Mouse (Mus musculus): ENCODE data around the gene Klhl5. TPM values are rescaled to one million over a fixed set of nuclear protein-coding genes. Genes with fewer than 3 reads are reported as not detected.

The Klhl5 gene
- polyA plus RNA-seq, 1 experiment from 2014 or later: 27.5 TPM

DNA sequence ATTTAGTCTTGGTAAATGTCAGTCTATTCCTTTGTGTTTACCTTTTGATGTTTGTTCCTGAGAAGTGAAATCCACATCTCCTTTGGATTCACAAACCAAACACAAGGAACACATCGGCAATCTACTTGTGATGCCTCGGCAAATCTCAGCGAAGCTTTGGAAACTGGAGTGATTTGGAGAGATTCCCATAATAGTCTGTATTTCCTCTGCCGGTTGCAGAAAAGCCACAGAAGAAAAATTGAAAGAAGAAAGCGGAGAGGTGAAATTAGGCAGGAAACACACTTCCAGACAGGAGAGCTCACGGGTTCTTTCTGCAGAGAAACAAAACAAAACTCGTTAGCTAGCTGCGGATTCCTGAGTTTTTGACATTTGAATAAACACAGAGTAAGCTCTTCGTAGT is 27.5 kb upstream of the Klhl5 start:
- Histone ChIP-seq H3K9ac (ENCODE audit: low read depth, low read length) (0 out of 2 replicates have a peak overlapping the region, but pooled peaks have one; percentile 13), H3K27ac (no peak overlapping the region), H3K9me3 (replicated peaks; ENCODE audit: low read length) (no peaks in the 10 kb centered on the region), H3K27me3 (ENCODE audit: insufficient read depth, low read length) (no peaks in the 10 kb centered on the region), H3K4me3 (replicated peaks; ENCODE audit: low read depth, low read length) (0 out of 2 replicates have a peak overlapping the region, but pooled peaks have one; percentile 16), H3K36me3 (ENCODE audit: insufficient read depth, low read length) (no peaks in the 10 kb centered on the region), H3K4me1 (replicated peaks; ENCODE audit: insufficient read depth, low read length) (no peaks in the 10 kb centered on the region), H3K4me2 (ENCODE audit: low read length) (peak overlapping the region; percentile 23)
- peak; percentile 76 for DNase-seq (ENCODE audit: low spot score)
- 46% methylated on average over 9 of the region's 9 CpGs for WGBS
- no peak for ATAC-seq (replicated peaks; ENCODE audit: low FRiP score, low read depth)
- no peak for TF ChIP-seq CTCF (IDR thresholded peaks at IDR 0.05; ENCODE audit: low read depth)

DNA sequence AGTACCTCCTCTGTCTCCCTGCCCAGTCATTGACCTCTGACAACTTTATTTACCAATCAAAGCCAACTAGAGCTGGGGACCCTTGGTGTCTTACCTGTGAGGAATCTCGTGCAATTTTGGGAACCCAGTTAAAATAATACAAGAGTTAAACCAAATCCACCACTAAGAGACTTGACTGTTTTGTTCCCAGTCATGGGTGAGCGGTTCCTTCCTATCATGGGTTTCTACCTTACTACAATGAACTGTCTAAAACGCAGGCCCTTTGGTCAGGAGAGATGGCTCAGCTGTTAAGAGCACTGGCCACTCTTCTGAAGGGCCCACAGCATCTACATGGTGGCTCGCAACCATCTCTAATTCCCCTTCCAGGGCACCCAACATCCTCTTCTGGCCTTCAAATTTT is 25.5 kb upstream of the Klhl5 start:
- 75% methylated on average over 4 of the region's 4 CpGs for WGBS
- ATAC-seq (replicated peaks; ENCODE audit: low FRiP score, low read depth) (no peak), DNase-seq (ENCODE audit: low spot score) (no peak)
- no peaks in the 10 kb centered on the region for H3K9me3 ChIP-seq (replicated peaks; ENCODE audit: low read length)
- no peaks in the 10 kb centered on the region for H3K4me1 ChIP-seq (replicated peaks; ENCODE audit: insufficient read depth, low read length)
- no peaks in the 10 kb centered on the region for H3K27me3 ChIP-seq (ENCODE audit: insufficient read depth, low read length)
- H3K27ac ChIP-seq: no peak overlapping the region
- H3K36me3 ChIP-seq (ENCODE audit: insufficient read depth, low read length): no peaks in the 10 kb centered on the region
- no peak for TF ChIP-seq CTCF (IDR thresholded peaks at IDR 0.05; ENCODE audit: low read depth)
- H3K4me3 ChIP-seq (replicated peaks; ENCODE audit: low read depth, low read length): no peak overlapping the region
- H3K4me2 ChIP-seq (ENCODE audit: low read length): no peak overlapping the region
- no peak overlapping the region for H3K9ac ChIP-seq (ENCODE audit: low read depth, low read length)

DNA sequence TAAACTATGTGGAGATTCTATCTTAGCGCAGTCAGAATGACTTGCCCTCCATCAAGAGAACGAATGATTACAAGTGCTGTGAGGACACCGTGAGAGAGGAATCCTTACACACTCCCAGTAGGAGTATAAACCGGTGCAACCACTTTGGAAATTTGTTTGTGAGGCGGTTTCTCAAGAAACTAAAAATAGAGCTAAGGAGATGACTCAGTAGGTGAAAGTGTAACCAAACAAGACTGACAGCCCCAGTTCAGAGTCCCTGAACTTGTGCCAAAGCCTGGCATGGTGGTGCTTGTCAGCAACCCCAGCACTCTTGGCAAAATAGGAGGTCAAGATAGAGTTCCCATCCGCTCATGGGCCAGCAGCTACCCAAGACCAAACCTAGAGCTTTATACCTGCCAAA is 20.8 kb upstream of the Klhl5 start:
- Histone ChIP-seq H3K4me1 (replicated peaks; ENCODE audit: insufficient read depth, low read length) (no peaks in the 10 kb centered on the region), H3K9me3 (replicated peaks; ENCODE audit: low read length) (no peaks in the 10 kb centered on the region), H3K4me2 (ENCODE audit: low read length) (no peak overlapping the region), H3K27me3 (ENCODE audit: insufficient read depth, low read length) (no peaks in the 10 kb centered on the region), H3K4me3 (replicated peaks; ENCODE audit: low read depth, low read length) (no peak overlapping the region), H3K27ac (no peak overlapping the region), H3K9ac (ENCODE audit: low read depth, low read length) (no peak overlapping the region), H3K36me3 (ENCODE audit: insufficient read depth, low read length) (no peaks in the 10 kb centered on the region)
- TF ChIP-seq CTCF (IDR thresholded peaks at IDR 0.05; ENCODE audit: low read depth): no peak
- 73% methylated on average over 6 of the region's 6 CpGs for WGBS
- DNase-seq (ENCODE audit: low spot score) (no peak), ATAC-seq (replicated peaks; ENCODE audit: low FRiP score, low read depth) (no peak)

DNA sequence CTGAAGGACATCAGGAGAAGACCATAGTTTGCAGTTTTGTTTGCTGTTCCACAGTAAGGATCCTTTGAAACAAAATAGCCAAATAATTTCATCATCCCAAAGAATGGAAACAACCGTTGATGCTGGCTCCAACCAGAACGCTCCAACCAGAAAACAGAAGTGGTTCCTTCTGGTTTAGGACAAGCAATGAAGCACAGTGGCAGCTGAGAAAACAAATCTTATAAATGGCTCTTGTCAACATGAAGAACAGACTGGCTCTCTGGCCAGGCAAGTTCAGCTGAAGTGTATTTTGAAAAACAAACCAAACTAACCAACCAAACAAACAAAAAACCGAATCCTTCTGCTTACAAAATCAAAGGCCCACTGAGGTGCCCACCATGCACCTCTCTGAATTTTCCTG is 17.6 kb upstream of the Klhl5 start:
- Histone ChIP-seq H3K9me3 (replicated peaks; ENCODE audit: low read length) (no peaks in the 10 kb centered on the region), H3K4me2 (ENCODE audit: low read length) (no peak overlapping the region), H3K36me3 (ENCODE audit: insufficient read depth, low read length) (no peaks in the 10 kb centered on the region), H3K27me3 (ENCODE audit: insufficient read depth, low read length) (no peaks in the 10 kb centered on the region), H3K4me1 (replicated peaks; ENCODE audit: insufficient read depth, low read length) (no peaks in the 10 kb centered on the region), H3K9ac (ENCODE audit: low read depth, low read length) (no peak overlapping the region), H3K27ac (no peak overlapping the region), H3K4me3 (replicated peaks; ENCODE audit: low read depth, low read length) (no peak overlapping the region)
- no peak for DNase-seq (ENCODE audit: low spot score)
- TF ChIP-seq CTCF (IDR thresholded peaks at IDR 0.05; ENCODE audit: low read depth): no peak
- ATAC-seq (replicated peaks; ENCODE audit: low FRiP score, low read depth): no peak
- 39% methylated on average over 3 of the region's 3 CpGs for WGBS

DNA sequence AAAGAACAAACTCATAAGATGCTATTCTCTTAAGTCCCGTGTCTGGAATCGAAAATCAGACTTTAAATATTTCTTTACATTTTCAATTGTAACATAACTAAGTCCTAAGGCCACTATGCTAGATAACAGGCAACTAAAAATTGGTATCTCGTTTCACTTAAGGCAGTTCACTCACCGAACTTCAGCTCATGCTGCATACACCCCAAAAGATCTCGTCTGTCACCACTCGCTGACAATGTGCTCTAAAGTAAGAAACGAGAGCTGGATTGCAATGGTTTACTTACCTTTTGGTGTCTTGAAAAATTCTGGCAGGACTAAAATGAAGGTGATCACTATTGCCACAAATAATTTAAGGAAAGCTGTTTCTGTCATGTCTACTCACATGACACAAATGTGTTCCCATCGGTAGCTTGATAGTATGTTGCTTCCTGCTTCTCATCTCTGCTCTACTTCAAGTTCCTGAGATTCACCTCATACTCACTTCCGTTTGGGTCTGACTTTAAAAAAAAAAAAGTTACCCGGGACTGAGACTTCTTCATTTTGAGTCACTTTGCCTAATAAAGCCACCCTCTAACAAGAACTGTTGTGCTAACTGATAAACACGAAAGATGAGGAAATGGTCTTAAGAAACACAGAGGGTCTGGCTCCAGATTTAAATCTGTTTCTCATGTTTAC is 16.0 kb upstream of the Klhl5 start:
- Histone ChIP-seq H3K4me3 (replicated peaks; ENCODE audit: low read depth, low read length) (no peak overlapping the region), H3K36me3 (ENCODE audit: insufficient read depth, low read length) (no peaks in the 10 kb centered on the region), H3K9ac (ENCODE audit: low read depth, low read length) (no peak overlapping the region), H3K4me1 (replicated peaks; ENCODE audit: insufficient read depth, low read length) (no peaks in the 10 kb centered on the region), H3K4me2 (ENCODE audit: low read length) (no peak overlapping the region), H3K9me3 (replicated peaks; ENCODE audit: low read length) (no peaks in the 10 kb centered on the region), H3K27ac (no peak overlapping the region), H3K27me3 (ENCODE audit: insufficient read depth, low read length) (no peaks in the 10 kb centered on the region)
- no peak for TF ChIP-seq CTCF (IDR thresholded peaks at IDR 0.05; ENCODE audit: low read depth)
- no peak for DNase-seq (ENCODE audit: low spot score)
- ATAC-seq (replicated peaks; ENCODE audit: low FRiP score, low read depth): no peak
- 67% methylated on average over 11 of the region's 11 CpGs for WGBS

DNA sequence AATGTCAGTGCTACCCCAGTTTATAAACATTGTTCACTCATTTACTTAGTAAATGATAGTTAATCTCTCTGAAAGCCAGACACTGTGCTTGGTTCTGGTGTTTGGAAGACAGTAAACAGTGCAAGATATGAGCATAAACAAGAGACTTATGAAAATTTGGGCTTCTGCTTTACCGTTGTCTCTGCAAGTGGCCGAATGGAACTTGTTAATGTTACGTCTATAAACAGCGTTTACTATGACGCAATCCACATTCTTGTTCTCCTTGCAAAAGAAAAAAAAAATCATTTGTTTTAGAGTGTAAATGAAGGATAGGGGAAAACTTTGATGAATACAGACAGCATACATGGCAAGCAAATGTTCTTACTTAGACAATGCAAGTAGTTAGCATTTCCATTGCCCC is 15.4 kb upstream of the Klhl5 start, which contains the start of gene Tmem156:
Tmem156 (minus strand) TSS at position 212 of the 400 bp plus-strand sequence.
- Histone ChIP-seq H3K36me3 (ENCODE audit: insufficient read depth, low read length) (no peaks in the 10 kb centered on the region), H3K27me3 (ENCODE audit: insufficient read depth, low read length) (no peaks in the 10 kb centered on the region), H3K9ac (ENCODE audit: low read depth, low read length) (no peak within 1 kb of the TSS), H3K27ac (no peak within 1 kb of the TSS), H3K4me3 (replicated peaks; ENCODE audit: low read depth, low read length) (no peak within 1 kb of the TSS), H3K4me2 (ENCODE audit: low read length) (no peak within 1 kb of the TSS), H3K9me3 (replicated peaks; ENCODE audit: low read length) (no peaks in the 10 kb centered on the region), H3K4me1 (replicated peaks; ENCODE audit: insufficient read depth, low read length) (no peaks in the 10 kb centered on the region)
- no peak for TF ChIP-seq CTCF (IDR thresholded peaks at IDR 0.05; ENCODE audit: low read depth)
- ATAC-seq (replicated peaks; ENCODE audit: low FRiP score, low read depth): no peak
- WGBS: 63% methylated on average over 5 of the region's 5 CpGs
- no peak for DNase-seq (ENCODE audit: low spot score)

DNA sequence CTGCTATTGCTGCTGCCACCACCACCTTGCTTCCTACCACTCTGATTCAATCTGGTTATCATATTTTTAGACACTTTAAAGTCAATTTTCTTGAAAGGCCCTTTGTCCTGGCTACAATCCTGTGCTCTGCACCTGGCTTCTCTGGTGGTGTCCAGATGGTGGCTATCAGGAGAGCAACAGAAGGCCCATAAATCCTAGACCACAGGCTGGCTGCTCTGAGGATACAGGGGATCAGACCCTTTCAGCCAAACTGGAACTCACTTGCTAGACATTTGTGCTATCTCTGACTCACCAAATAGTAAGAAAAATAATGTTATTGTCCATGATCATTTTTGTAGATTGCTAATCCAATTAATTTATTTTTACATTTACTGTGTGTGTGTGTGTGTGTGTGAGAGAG is 13.6 kb upstream of the Klhl5 start:
- Histone ChIP-seq H3K27ac (no peak overlapping the region), H3K27me3 (ENCODE audit: insufficient read depth, low read length) (no peaks in the 10 kb centered on the region), H3K4me1 (replicated peaks; ENCODE audit: insufficient read depth, low read length) (no peaks in the 10 kb centered on the region), H3K9me3 (replicated peaks; ENCODE audit: low read length) (no peaks in the 10 kb centered on the region), H3K4me3 (replicated peaks; ENCODE audit: low read depth, low read length) (no peak overlapping the region), H3K36me3 (ENCODE audit: insufficient read depth, low read length) (no peaks in the 10 kb centered on the region), H3K4me2 (ENCODE audit: low read length) (no peak overlapping the region), H3K9ac (ENCODE audit: low read depth, low read length) (no peak overlapping the region)
- DNase-seq (ENCODE audit: low spot score) (no peak), ATAC-seq (replicated peaks; ENCODE audit: low FRiP score, low read depth) (no peak)
- no peak for TF ChIP-seq CTCF (IDR thresholded peaks at IDR 0.05; ENCODE audit: low read depth)
